Mouse (Mus musculus) urinary bladder, adult 18-20 months (tissue): ENCODE data around the gene Fstl4.
"Not testable (repeated sequence)": the region's sequence is repeated elsewhere in the genome, so short reads cannot be mapped to it uniquely, and the experiment has no call there.

Source experiments
- DNase-seq, 2 experiments: peaks; one replicate each; pipeline ENCODE4 v3.0.0; 2022; ENCODE audit warnings: low spot score in 2 of 2, mixed read lengths in 2 of 2

Fstl4 gene

GRCm38 (mm10) chr11:53132406-53133035 is 368.1 kb downstream of the Fstl4 start:
- DNase-seq = no peak

GRCm38 (mm10) chr11:53136371-53136770 is 371.9 kb downstream of the Fstl4 start:
- DNase-seq = no peak

GRCm38 (mm10) chr11:53137381-53137780 is 372.9 kb downstream of the Fstl4 start:
- no peak for DNase-seq

- DNase-seq = no peak
Observed at GRCm38 (mm10) chr11:53138212-53138611, 373.8 kb downstream of the Fstl4 start.

- DNase-seq = no peak
Observed at GRCm38 (mm10) chr11:53139666-53140065, 375.2 kb downstream of the Fstl4 start.

- DNase-seq = no peak
Observed at GRCm38 (mm10) chr11:53140196-53140595, 375.8 kb downstream of the Fstl4 start.

GRCm38 (mm10) chr11:53140722-53141400 is 376.4 kb downstream of the Fstl4 start:
- DNase-seq = no peak

- peak in 1 of 2 experiments; percentile 14 for DNase-seq
Observed at GRCm38 (mm10) chr11:53143522-53143921, 379.1 kb downstream of the Fstl4 start.

- no peak for DNase-seq
Observed at GRCm38 (mm10) chr11:53144506-53144905, 380.1 kb downstream of the Fstl4 start.

- no peak for DNase-seq
Observed at GRCm38 (mm10) chr11:53146290-53146689, 381.9 kb downstream of the Fstl4 start.

GRCm38 (mm10) chr11:53156463-53156862 is 392.0 kb downstream of the Fstl4 start:
- no peak for DNase-seq

- no peak for DNase-seq
Observed at GRCm38 (mm10) chr11:53157621-53158259, 393.3 kb downstream of the Fstl4 start.

- DNase-seq = no peak
Observed at GRCm38 (mm10) chr11:53162385-53162784, 398.0 kb downstream of the Fstl4 start.

GRCm38 (mm10) chr11:53166478-53166877 is 402.0 kb downstream of the Fstl4 start:
- no peak for DNase-seq

- no peak for DNase-seq
Observed at GRCm38 (mm10) chr11:53182177-53182852, 417.9 kb downstream of the Fstl4 start.

- peak; percentile 9 to 25 for DNase-seq
Observed at GRCm38 (mm10) chr11:53182858-53183257, 418.4 kb downstream of the Fstl4 start.

GRCm38 (mm10) chr11:53184046-53184445 is 419.6 kb downstream of the Fstl4 start:
- no peak for DNase-seq

- DNase-seq = no peak
Observed at GRCm38 (mm10) chr11:53184698-53185097, 420.3 kb downstream of the Fstl4 start.

- no peak for DNase-seq
Observed at GRCm38 (mm10) chr11:53187427-53188140, 423.1 kb downstream of the Fstl4 start.

- DNase-seq = not testable (repeated sequence)
Observed at GRCm38 (mm10) chr11:53196551-53196950, 432.1 kb downstream of the Fstl4 start.

- DNase-seq = no peak
Observed at GRCm38 (mm10) chr11:53197111-53197510, 432.7 kb downstream of the Fstl4 start.
